Mouse (Mus musculus) left cerebral cortex, adult 18-20 months (tissue): ENCODE results near the gene Pklr. TPM values are rescaled to one million over a fixed set of nuclear protein-coding genes. Genes with fewer than 3 reads are reported as not detected.

Experiments used
- DNase-seq, 2 experiments: peaks; one replicate each; pipeline ENCODE4 v3.0.0; 2021 to 2022; ENCODE audit warnings: low spot score in 2 of 2, mixed read lengths in 1 of 2
- total RNA-seq, 2 experiments: library from RNA; stranded (reverse); gene quantifications; 2 replicates each; pipeline ENCODE4 v1.2.3; 2021

Pklr gene
- total RNA-seq, 2 experiments from 2014 or later = not detected

GRCm38 (mm10) chr3:89163123-89163522 is 27.2 kb downstream of the Pklr start:
- no peak for DNase-seq

GRCm38 (mm10) chr3:89163643-89164245 is 27.8 kb downstream of the Pklr start:
- DNase-seq = no peak

- DNase-seq = peak; percentile 92 to 96
Observed at GRCm38 (mm10) chr3:89164506-89165267, 28.7 kb downstream of the Pklr start, which contains the start of gene Clk2. Gene Clk2, plus strand, starts transcription at chr3:89164795.

GRCm38 (mm10) chr3:89165268-89165870 is 29.4 kb downstream of the Pklr start:
- no peak for DNase-seq

- DNase-seq = no peak
Observed at GRCm38 (mm10) chr3:89166945-89167344, 31.0 kb downstream of the Pklr start.

GRCm38 (mm10) chr3:89174844-89175243 is 38.9 kb downstream of the Pklr start:
- DNase-seq = no peak

- no peak for DNase-seq
Observed at GRCm38 (mm10) chr3:89175544-89175943, 39.6 kb downstream of the Pklr start.

- no peak for DNase-seq
Observed at GRCm38 (mm10) chr3:89176421-89176820, 40.5 kb downstream of the Pklr start.

- peak; percentile 82 to 86 for DNase-seq
Observed at GRCm38 (mm10) chr3:89177242-89178106, 41.5 kb downstream of the Pklr start, which contains the start of gene Scamp3. Gene Scamp3, plus strand, starts transcription at chr3:89177473.

GRCm38 (mm10) chr3:89178107-89178385 is 42.1 kb downstream of the Pklr start:
- no peak for DNase-seq

GRCm38 (mm10) chr3:89179056-89179455 is 43.1 kb downstream of the Pklr start:
- DNase-seq = no peak

- DNase-seq = no peak
Observed at GRCm38 (mm10) chr3:89181749-89182500, 46.0 kb downstream of the Pklr start.

- no peak for DNase-seq
Observed at GRCm38 (mm10) chr3:89182531-89183057, 46.7 kb downstream of the Pklr start.

- peak; percentile 93 to 95 for DNase-seq
Observed at GRCm38 (mm10) chr3:89183058-89183958, 47.4 kb downstream of the Pklr start, which contains the start of gene Fam189b. Gene Fam189b, plus strand, starts transcription at chr3:89183143.

- peak in 1 of 2 experiments; percentile 28 for DNase-seq
Observed at GRCm38 (mm10) chr3:89183959-89184315, 48.0 kb downstream of the Pklr start.

- DNase-seq = no peak
Observed at GRCm38 (mm10) chr3:89187197-89187596, 51.3 kb downstream of the Pklr start.

- no peak for DNase-seq
Observed at GRCm38 (mm10) chr3:89187690-89188477, 51.9 kb downstream of the Pklr start.

- DNase-seq = peak in 1 of 2 experiments; percentile 36
Observed at GRCm38 (mm10) chr3:89188478-89188875, 52.5 kb downstream of the Pklr start.

GRCm38 (mm10) chr3:89190436-89190835 is 54.5 kb downstream of the Pklr start:
- DNase-seq = no peak
